Mouse (Mus musculus) G1E (cell line): ENCODE results near the gene Tmcc3.

Experiments used
- CTCF ChIP-seq: IDR thresholded peaks from 2 replicates; pipeline ENCODE4 v1.5.1; 2012; ENCODE audit warnings: low read depth, low read length, inconsistent platforms, mixed read lengths
- GATA1 ChIP-seq: IDR thresholded peaks from 2 replicates; pipeline ENCODE4 v1.6.1; 2012; ENCODE audit warnings: borderline replicate concordance, low read length, inconsistent platforms, mixed read lengths

- TF ChIP-seq CTCF, result no peak
- TF ChIP-seq GATA1, result no peak
Measured at GRCm38 (mm10) chr10:94630771-94631280, 319.1 kb downstream of the Tmcc3 start.
